Mouse (Mus musculus): ENCODE measurements at regions not wholly inside any gene's neighbourhood (a gene's known extent, or its start where the extent isn't known, plus 50 kb on each side); places are given as distances from the start of the nearest gene placed in this dataset.

DNA sequence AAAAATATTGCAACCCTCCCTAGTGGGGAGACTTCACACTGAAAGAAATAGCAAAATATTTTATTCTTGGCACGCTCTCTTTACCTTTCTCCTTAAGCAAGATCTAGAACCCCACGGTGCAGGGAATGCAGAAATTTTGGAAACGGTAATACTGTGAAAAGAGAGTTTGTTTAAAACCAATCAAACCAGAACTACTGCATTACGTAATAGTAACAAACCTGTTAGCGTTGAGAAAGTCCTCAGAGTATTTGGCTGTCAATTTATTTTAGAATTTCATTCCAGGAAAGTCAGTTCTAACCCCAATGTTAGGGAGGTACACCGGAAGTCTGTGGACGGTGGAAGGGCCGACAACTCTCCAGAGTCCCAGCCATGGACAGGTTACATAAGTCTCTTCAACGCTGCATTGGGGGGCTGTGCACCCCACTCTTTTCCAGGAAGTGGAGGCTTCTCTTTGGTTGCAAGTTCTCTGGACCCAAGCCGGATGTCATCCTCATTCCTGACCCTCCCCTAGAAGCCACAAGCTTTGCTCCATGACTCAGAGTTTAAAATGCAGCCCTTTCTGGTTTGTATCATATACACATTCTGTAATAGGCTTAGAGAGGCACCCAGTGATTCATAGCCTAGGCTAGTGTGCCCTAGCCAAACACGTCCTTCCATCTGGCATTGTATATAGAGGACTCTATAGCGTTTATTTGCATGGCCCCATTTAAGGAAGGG is 105.0 kb upstream of the Frmd6 start:
- no peak for DNase-seq

- no peak for DNase-seq
Measured at GRCm38 (mm10) chr12:70725326-70725725, 100.0 kb upstream of the Frmd6 start.

DNA sequence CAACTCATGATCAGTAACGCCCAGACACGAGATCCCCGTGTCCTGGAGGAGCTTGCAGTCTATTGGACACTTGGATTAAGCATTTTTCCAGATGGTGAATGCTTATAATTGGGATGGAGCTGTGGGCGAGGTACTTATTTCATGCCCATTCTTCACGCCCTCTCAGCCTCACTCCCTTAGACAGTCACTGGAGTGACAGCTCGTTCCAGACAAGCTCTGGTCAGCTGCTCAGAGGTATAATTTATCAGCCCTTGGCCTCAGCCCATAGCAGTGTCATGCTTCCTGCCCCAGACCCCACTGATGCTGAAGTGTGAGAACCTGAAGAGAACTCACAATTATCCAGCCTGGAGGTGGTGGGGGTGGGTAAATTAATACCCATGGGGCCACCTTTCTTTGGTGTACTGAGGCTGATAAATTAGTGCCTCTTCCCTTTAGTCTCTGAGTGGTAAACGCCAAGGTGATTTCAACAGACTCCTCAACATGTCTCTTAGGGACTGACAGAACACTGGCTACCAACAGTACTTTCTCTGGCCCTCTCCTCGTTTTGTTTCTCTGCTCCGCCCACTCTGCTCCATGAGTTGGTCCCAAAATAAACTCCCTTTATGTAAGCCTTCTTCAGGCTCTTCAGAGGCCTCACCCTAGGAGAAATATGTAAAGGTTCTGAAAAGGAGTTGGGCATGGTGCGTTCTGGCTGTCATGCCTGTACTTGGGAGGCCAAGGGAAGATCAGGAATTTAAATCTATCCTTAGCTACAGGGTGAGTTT is 97.6 kb upstream of the Frmd6 start:
- no peak for DNase-seq

DNA sequence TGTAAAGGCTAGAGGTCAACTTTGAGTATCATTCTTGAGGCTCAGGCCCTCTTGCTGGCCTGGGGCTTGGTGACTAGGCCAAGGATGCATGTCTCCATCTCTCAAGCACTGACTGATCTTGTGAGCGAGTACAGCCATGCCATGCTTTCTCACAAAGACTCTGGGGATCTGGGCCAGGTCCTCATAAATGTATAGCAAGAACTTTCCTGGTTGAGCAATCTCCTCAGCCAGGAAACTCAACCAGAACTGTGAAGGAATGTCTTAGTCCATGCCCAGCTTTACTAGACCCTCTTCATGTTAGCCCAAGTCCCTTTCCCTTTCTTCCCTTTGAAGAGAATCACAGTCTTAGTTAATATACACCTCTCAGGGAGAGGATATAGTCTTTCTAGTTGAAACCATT is 96.9 kb upstream of the Frmd6 start:
- DNase-seq = no peak

- no peak for DNase-seq
Measured at GRCm38 (mm10) chr12:70729961-70730360, 95.4 kb upstream of the Frmd6 start.

DNA sequence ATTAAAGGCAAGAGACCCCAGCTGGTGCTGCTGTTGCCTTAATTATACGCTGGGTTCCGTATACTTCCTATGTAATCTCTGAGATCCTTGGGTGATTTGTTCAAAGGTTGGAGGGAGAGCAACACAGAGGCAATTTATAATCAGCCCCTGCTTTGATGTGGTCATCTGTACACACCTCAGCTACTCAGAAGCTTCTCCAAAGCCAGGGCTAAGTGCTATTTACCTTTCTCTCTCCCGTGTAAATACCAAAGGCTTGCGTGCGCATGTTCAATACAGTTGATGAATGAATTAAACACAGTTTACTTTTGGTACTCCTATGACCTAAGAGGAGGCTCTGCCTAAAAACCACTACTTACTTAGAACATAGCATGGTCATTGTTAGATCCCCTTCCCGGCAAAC is 93.8 kb upstream of the Frmd6 start:
- DNase-seq = no peak

DNA sequence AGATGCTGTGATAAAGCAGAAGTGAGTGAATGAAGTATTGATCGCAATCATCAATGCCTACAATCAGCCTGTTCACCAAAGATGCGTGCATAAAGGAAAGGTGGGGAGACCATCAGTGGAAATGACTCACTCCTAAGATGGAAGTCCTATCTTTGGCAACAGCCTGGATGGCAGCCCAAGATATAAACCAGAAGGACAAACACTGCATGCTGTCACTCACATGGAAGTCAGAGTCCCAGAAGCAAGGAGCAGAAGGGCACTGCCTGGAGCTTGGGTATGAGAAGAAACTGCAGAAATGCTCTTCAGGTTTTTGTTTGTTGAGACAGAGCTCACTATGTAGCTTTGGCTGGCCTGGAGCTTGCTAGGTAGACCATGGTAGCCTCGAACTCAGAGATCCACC is 92.7 kb upstream of the Frmd6 start:
- no peak for DNase-seq

- DNase-seq = no peak
Measured at GRCm38 (mm10) chr12:70738554-70738953, 86.8 kb upstream of the Frmd6 start.

- DNase-seq = no peak
Measured at GRCm38 (mm10) chr12:70739316-70739715, 86.0 kb upstream of the Frmd6 start.

DNA sequence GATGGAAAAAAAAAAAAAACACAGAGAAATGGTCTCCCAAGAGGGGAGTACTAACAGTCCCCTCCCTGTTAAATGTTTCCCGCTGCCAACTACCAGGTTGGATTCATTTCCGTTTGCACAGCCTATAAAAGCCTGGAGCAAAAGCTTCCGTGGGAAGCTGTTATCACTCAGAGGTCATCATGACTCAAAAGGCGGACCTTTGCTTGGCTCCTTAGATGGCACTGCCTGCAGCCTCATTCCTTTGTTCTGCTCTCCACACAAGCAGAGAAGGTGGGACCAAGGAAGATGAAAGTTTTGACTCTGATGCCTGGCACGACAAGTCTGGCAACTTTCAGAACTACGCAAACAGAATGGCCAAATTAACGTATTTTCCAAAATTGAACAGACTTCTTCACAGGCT is 85.5 kb upstream of the Frmd6 start:
- no peak for DNase-seq

GRCm38 (mm10) chr12:70742836-70743235 is 82.5 kb upstream of the Frmd6 start:
- DNase-seq = no peak

DNA sequence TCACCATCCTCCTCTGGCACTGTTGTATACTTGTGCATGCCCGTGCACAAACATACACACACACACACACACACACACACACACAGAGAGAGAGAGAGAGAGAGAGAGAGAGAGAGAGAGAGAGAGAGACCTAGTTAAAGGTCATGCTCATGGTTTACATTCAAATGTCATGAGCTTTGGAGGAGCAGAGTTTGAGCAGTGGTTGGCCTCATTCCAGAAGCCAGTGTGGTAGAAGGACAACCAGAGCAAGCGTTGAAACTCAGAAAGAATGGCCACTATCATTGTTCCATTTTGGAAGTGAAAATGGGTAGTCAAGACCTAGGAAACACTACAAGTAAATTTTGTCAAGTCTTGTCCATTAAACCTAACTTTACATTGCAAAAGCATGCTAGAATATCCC is 79.6 kb upstream of the Frmd6 start:
- DNase-seq = no peak

- DNase-seq = no peak
Measured at GRCm38 (mm10) chr12:70749651-70750050, 75.7 kb upstream of the Frmd6 start.

GRCm38 (mm10) chr12:70750651-70751578 is 74.4 kb upstream of the Frmd6 start:
- no peak for DNase-seq

DNA sequence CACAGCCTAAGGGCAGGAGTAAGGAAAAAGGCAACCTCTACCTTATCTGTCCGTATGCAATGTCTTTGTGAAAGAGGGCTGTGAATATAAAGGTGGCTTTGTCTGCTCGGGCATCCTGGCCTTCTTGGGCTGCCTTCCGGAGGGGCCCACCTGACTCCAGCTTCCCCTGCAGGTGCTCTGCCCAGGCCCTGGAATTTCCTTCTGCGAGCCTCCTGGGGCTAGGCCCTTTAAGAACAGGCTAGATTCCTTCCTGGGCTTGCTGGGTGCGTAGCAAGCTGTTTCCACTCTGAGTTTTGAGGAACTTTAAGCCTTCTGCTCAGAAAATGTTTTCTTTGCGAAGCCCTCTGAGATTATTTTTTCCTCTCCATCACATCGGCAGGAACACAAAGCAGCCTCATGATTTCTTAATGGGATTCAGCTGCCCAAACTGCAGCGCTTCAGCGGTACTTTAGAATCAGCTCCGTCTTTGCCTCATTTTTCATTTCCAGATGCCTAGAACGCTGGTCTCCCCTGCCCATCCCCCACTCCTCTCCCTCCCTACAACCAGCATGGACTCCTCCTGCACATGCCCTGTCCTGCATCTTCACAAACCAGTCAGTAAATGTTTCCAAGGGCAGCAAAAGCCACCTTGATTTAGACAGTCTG is 72.9 kb upstream of the Frmd6 start:
- peak; percentile 10 for DNase-seq

DNA sequence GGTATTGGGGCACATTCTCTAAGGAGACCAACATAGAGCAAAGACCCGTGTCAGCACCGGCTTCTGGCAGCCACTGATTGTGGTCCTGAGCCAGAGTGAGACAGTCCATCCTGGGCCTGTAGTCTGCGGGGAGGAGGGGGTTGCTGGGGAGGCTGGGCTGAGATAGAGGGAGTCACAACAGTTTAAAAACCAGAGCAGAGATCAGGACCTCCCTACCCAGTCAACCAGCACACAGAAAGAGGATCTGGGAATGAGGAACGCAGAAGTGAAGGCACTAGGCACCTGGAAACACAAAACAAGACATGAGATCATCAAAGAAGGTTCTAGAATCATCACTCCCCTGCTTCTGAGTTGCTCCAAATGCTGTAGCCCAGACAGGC is 72.4 kb upstream of the Frmd6 start:
- DNase-seq = no peak

DNA sequence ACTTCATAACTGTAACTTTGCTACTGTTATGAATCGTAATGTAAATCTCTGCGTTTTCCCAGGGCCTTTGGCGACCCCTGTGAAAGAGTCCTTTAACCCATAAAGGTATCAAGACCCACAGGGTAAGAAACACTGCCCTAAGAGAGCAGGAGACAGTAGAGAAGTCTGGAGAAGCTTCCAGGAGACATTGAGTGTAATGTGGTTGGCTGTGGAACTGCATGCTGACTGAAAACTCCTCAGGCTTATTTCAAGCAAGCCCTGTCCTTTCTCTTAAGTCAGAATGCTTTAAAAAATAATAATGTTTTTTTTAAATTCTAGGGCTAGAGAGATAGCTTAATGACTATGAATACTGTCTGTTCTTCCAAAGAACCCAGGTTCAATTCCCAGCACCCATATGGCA is 71.9 kb upstream of the Frmd6 start:
- no peak for DNase-seq

GRCm38 (mm10) chr12:70758080-70758479 is 67.2 kb upstream of the Frmd6 start:
- no peak for DNase-seq

DNA sequence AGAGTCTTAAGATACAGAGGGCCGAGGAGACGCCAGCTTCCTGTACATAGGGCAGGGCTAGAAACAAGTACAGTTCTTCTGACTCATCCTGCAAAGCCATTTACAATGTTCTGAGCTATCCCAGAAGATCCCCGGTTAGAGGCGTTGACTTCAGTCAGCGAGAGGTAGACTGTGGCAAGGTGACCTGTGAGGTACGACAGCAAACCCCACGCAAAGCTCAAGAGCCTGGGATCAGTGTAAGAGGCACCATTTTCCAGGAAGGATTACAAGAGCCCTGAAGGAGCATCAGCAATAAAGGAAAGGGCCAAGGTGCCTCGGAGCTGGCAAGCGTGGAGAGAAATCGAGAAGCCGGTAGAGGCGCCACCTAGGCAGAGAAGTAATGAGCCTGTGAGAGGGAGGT is 61.8 kb upstream of the Frmd6 start:
- no peak for DNase-seq

DNA sequence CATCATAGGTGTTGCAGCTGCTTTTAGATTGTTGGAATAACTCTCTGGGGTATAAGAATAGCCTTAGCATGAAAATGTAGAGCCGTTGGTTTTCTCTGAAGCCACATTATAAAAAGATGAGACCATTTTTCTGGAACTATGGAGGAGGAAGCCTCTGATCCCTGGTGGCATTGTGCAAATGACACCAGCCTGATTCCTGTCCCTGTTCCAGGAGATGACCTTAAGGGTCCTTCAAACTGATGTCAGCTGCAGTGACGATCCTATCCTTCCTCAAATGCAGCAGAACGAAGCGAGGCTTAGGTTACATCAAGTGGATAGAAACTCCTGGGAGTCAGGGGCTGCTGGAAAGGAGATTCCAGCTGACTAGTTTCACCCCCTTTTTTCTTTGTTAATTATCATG is 59.0 kb upstream of the Frmd6 start:
- no peak for DNase-seq

- no peak for DNase-seq
Measured at GRCm38 (mm10) chr12:70767959-70768358, 57.4 kb upstream of the Frmd6 start.

GRCm38 (mm10) chr12:70768745-70769144 is 56.6 kb upstream of the Frmd6 start:
- peak; percentile 58 for DNase-seq

- no peak for DNase-seq
Measured at GRCm38 (mm10) chr12:70769538-70770176, 55.7 kb upstream of the Frmd6 start.
